Mouse (Mus musculus): ENCODE measurements around the gene Adgrb3.

DNA sequence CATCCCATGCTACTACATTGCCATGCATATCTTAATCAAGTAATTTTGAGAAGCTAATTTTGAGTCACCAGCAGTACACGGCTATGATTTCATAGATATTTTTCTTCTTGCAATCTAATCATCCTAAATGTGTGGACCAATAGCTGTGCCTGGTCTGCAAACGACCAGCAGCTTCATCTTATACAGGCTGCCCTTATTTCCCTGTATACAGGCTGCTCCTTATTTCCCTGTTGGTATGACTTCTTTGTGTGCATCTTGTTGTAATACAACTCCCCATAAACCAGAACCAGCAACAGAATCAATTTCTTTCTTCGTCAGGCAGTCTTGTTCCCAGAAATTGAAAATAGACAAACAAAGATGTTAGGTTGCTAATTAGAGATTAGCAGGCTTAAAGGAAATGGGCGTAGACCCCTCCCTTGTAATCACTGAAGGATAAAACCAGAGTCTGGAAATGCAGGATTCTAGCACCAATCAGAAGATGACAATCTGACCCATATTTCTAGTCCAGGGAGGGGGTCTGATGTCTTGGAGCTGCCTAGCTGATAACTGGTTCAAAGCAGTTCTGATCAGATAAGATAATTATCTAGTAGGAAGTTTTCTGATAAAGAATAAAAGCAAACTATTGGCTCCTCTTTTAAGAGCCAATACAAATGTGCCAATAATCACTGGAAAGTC, 697.2 kb downstream of the Adgrb3 start:
- no peak for TF ChIP-seq POLR2A (IDR thresholded peaks at IDR 0.05; ENCODE audit: low read depth, low read length)
- TF ChIP-seq CTCF (IDR thresholded peaks at IDR 0.05; ENCODE audit: extremely low read depth, insufficient read depth, insufficient read length, insufficient replicate concordance), result no peak
